Mouse (Mus musculus): Measurements from ENCODE around the gene Sva. TPM values are rescaled to one million over a fixed set of nuclear protein-coding genes. Genes with fewer than 3 reads are reported as not detected.

The Sva gene
- not detected for polyA plus RNA-seq (2014; fragmentation: Illumina TruSeq; extraction: RNeasy Lipid Tissue Mini Kit (QIAGEN cat#74804); ENCODE audit: low read depth, low replicate concordance)

GRCm38 (mm10) chr6:42038094-42038493 lies at the start of gene Sva:
Sva (plus strand) TSS chr6:42038394.

Other genes with a start within 250 kb of the Sva start
- not detected for gene Pip, start 190.9 kb upstream of the Sva start, polyA plus RNA-seq (2014; fragmentation: Illumina TruSeq; extraction: RNeasy Lipid Tissue Mini Kit (QIAGEN cat#74804); ENCODE audit: low read depth, low replicate concordance)
- gene Sval2, start 185.4 kb upstream of the Sva start, polyA plus RNA-seq (2014; fragmentation: Illumina TruSeq; extraction: RNeasy Lipid Tissue Mini Kit (QIAGEN cat#74804); ENCODE audit: low read depth, low replicate concordance): not detected
- not detected for gene Sval1, start 86.8 kb upstream of the Sva start, polyA plus RNA-seq (2014; fragmentation: Illumina TruSeq; extraction: RNeasy Lipid Tissue Mini Kit (QIAGEN cat#74804); ENCODE audit: low read depth, low replicate concordance)
- gene Sval3, start 70.3 kb upstream of the Sva start, polyA plus RNA-seq (2014; fragmentation: Illumina TruSeq; extraction: RNeasy Lipid Tissue Mini Kit (QIAGEN cat#74804); ENCODE audit: low read depth, low replicate concordance): not detected
- not detected for gene Tas2r139, start 102.5 kb downstream of the Sva start, polyA plus RNA-seq (2014; fragmentation: Illumina TruSeq; extraction: RNeasy Lipid Tissue Mini Kit (QIAGEN cat#74804); ENCODE audit: low read depth, low replicate concordance)
- gene Tas2r144, start 176.9 kb downstream of the Sva start, polyA plus RNA-seq (2014; fragmentation: Illumina TruSeq; extraction: RNeasy Lipid Tissue Mini Kit (QIAGEN cat#74804); ENCODE audit: low read depth, low replicate concordance): not detected
- 186 TPM for gene Gstk1, start 207.5 kb downstream of the Sva start, polyA plus RNA-seq (2014; fragmentation: Illumina TruSeq; extraction: RNeasy Lipid Tissue Mini Kit (QIAGEN cat#74804); ENCODE audit: low read depth, low replicate concordance)
- not detected for gene Tmem139, start 223.6 kb downstream of the Sva start, polyA plus RNA-seq (2014; fragmentation: Illumina TruSeq; extraction: RNeasy Lipid Tissue Mini Kit (QIAGEN cat#74804); ENCODE audit: low read depth, low replicate concordance)
- gene Casp2, start 226.6 kb downstream of the Sva start, polyA plus RNA-seq (2014; fragmentation: Illumina TruSeq; extraction: RNeasy Lipid Tissue Mini Kit (QIAGEN cat#74804); ENCODE audit: low read depth, low replicate concordance): 9.2 TPM
- 13.2 TPM for gene Clcn1, start 248.3 kb downstream of the Sva start, polyA plus RNA-seq (2014; fragmentation: Illumina TruSeq; extraction: RNeasy Lipid Tissue Mini Kit (QIAGEN cat#74804); ENCODE audit: low read depth, low replicate concordance)

All from heart, adult 10 weeks (tissue).